Comparison of ENCODE assay signal across 11 mouse cellular contexts in the genomic region with DNA sequence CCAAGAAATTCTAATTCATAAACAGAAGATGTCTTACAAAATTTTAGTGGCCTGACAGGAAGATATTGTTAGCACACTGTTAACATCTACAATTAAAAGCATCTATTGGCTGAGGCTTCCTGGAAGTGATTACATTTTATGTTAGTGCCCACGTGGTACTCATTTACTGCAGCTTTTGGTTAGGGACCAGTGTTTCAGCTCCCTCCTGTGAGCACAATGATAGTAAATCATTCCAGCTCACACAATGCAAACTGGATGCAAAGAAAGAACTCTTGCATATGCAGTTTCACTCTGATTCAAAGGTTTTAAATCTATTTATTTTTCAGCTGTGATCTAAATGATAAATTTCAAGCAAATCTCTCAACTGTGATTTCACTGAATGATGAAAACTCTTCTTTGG.
"Had no signal": no experiment of that assay in that cellular context is flagged by ENCODE, and none has a peak within 500 bp of the region (broad histone marks: within the 10 kb centered on the region; RNA-seq: fewer than 3 reads in every experiment).

No protein-coding gene starts in this region.

- H3K27me3 ChIP-seq: limb, embryonic 13.5 days; midbrain, embryonic 13.5 days; neural tube, embryonic 13.5 days had no signal

- ATAC-seq: midbrain, embryonic 13.5 days had no signal

- DNase-seq: kidney, adult 8-10 months; kidney, postnatal 25 days; lung, adult 18-20 months; right cerebral cortex, adult 18-20 months; right cerebral cortex, postnatal 25 days; thymus, postnatal 4 days had no signal

- H3K4me2 ChIP-seq: limb, embryonic 13.5 days; midbrain, embryonic 13.5 days; neural tube, embryonic 13.5 days had no signal

- H3K27ac ChIP-seq: limb, embryonic 13.5 days; liver, embryonic 14.5 days; midbrain, embryonic 13.5 days; neural tube, embryonic 13.5 days; stomach, postnatal 0 days had no signal

- H3K36me3 ChIP-seq: limb, embryonic 13.5 days; midbrain, embryonic 13.5 days; neural tube, embryonic 13.5 days had no signal

- H3K9me3 ChIP-seq: limb, embryonic 13.5 days; midbrain, embryonic 13.5 days; neural tube, embryonic 13.5 days had no signal

- H3K4me3 ChIP-seq: limb, embryonic 13.5 days; midbrain, embryonic 13.5 days; neural tube, embryonic 13.5 days had no signal

- H3K9ac ChIP-seq: limb, embryonic 13.5 days; liver, embryonic 14.5 days; midbrain, embryonic 13.5 days; neural tube, embryonic 13.5 days had no signal

- H3K4me1 ChIP-seq: limb, embryonic 13.5 days; midbrain, embryonic 13.5 days; neural tube, embryonic 13.5 days had no signal
